Mouse (Mus musculus) hindbrain, embryonic 14.5 days (tissue): ENCODE results near the gene Ablim1. TPM values are rescaled to one million over a fixed set of nuclear protein-coding genes. Genes with fewer than 3 reads are reported as not detected.

Experiments used
- polyA plus RNA-seq: library from polyadenylated mRNA; unstranded; fragments of >200 nt; fragmentation: Nextera tagmentation; extraction: Ambion mirVana; gene quantifications from 2 replicates; pipeline ENCODE4 v1.2.1, GENCODE M21; 2014

Gene Ablim1
- polyA plus RNA-seq, 1 experiment from 2014 or later, result 56.6 TPM

Other genes with a start within 250 kb of the Ablim1 start
- 17.4 and 18.5 TPM in 2 replicates for gene Fam160b1, start 45.8 kb upstream of the Ablim1 start, polyA plus RNA-seq
- gene Trub1, start 138.0 kb upstream of the Ablim1 start, polyA plus RNA-seq, result 13.6 and 14.1 TPM in 2 replicates